Mouse (Mus musculus) hindbrain, embryonic 15.5 days (tissue): Measurements from ENCODE around the gene Gif. TPM values are rescaled to one million over a fixed set of nuclear protein-coding genes. Genes with fewer than 3 reads are reported as not detected.

ENCODE experiments used
- ATAC-seq: fragments of 200-750 bp; cut with Nextera tagmentation; 2 replicates; pipeline ENCODE4 v1.8.0; 2017; ENCODE audit warnings: low read depth, moderate number of reproducible peaks, moderate TSS enrichment; ENCODE audit not compliant: low FRiP score
- H3K27ac ChIP-seq: fragments of 300-500 bp; sonication (generic); replicated peaks from 2 replicates; pipeline ENCODE4 v1.5.1; 2015; ENCODE audit warnings: mild to moderate bottlenecking, inconsistent platforms
- H3K27me3 ChIP-seq: fragments of 300-500 bp; sonication (generic); 2 replicates; pipeline ENCODE4 v1.6.1; 2015; ENCODE audit warnings: control low read depth, inconsistent platforms
- H3K36me3 ChIP-seq: fragments of 300-500 bp; sonication (generic); 2 replicates; pipeline ENCODE4 v1.6.1; 2015; ENCODE audit warnings: control low read depth, inconsistent platforms
- H3K4me1 ChIP-seq: fragments of 300-500 bp; sonication (generic); replicated peaks from 2 replicates; pipeline ENCODE4 v1.6.1; 2015; ENCODE audit warnings: control low read depth, inconsistent platforms
- H3K4me2 ChIP-seq: fragments of 300-500 bp; sonication (generic); 2 replicates; pipeline ENCODE4 v1.6.1; 2015; ENCODE audit warnings: moderate library complexity, mild to moderate bottlenecking, inconsistent platforms
- H3K4me3 ChIP-seq: fragments of 300-500 bp; sonication (generic); 2 replicates; pipeline ENCODE4 v1.5.1; 2015; ENCODE audit warnings: mild to moderate bottlenecking, inconsistent platforms
- H3K9ac ChIP-seq: fragments of 300-500 bp; sonication (generic); 2 replicates; pipeline ENCODE4 v1.6.1; 2015; ENCODE audit warnings: inconsistent platforms
- H3K9me3 ChIP-seq: fragments of 300-500 bp; sonication (generic); 2 replicates; pipeline ENCODE4 v1.6.1; 2016; ENCODE audit warnings: control low read depth, inconsistent platforms
- WGBS: fragments of 180-500 bp; shearing (Covaris S2); methylation state at CpG from one replicate; pipeline ENCODE4 v1.1.7; 2015; 5-methylcytosine and 5-hydroxymethylcytosine counted together
- polyA plus RNA-seq: library from polyadenylated mRNA; unstranded; fragments of >200 nt; fragmentation: Nextera tagmentation; extraction: Ambion mirVana; gene quantifications from 2 replicates; pipeline ENCODE4 v1.2.1, GENCODE M21; 2015

The Gif gene
- polyA plus RNA-seq, 1 experiment from 2014 or later: not detected

- no peaks in the 10 kb centered on the region for H3K4me1 ChIP-seq
- ATAC-seq: no peak
- no peaks in the 10 kb centered on the region for H3K27me3 ChIP-seq
- H3K4me3 ChIP-seq: no peak overlapping the region
- 72% methylated on average over 1 of the region's 1 CpGs for WGBS
- no peak overlapping the region for H3K27ac ChIP-seq
- H3K36me3 ChIP-seq: no peaks in the 10 kb centered on the region; the same call in 1 of the 2 replicates
- H3K4me2 ChIP-seq: no peak overlapping the region
- H3K9ac ChIP-seq: no peak overlapping the region
- H3K9me3 ChIP-seq: no peaks in the 10 kb centered on the region
Measured at GRCm38 (mm10) chr19:11804423-11804822, 57.1 kb downstream of the Gif start.

- Histone ChIP-seq H3K4me1 (peaks cover 8% of the 10 kb centered on the region), H3K36me3 (no peaks in the 10 kb centered on the region; the same call in 1 of the 2 replicates), H3K4me2 (no peak overlapping the region), H3K27me3 (no peaks in the 10 kb centered on the region), H3K27ac (no peak overlapping the region), H3K4me3 (no peak overlapping the region), H3K9ac (no peak overlapping the region), H3K9me3 (no peaks in the 10 kb centered on the region)
- ATAC-seq: no peak
- WGBS: 63% methylated on average over 2 of the region's 2 CpGs
Measured at GRCm38 (mm10) chr19:11807251-11807650, 59.9 kb downstream of the Gif start.

GRCm38 (mm10) chr19:11807822-11808221 lies 60.5 kb downstream of the Gif start:
- Histone ChIP-seq H3K9me3 (no peaks in the 10 kb centered on the region), H3K9ac (no peak overlapping the region), H3K27me3 (no peaks in the 10 kb centered on the region), H3K27ac (no peak overlapping the region), H3K4me2 (no peak overlapping the region), H3K4me1 (peaks cover 9% of the 10 kb centered on the region), H3K36me3 (no peaks in the 10 kb centered on the region; the same call in 1 of the 2 replicates), H3K4me3 (no peak overlapping the region)
- ATAC-seq: no peak
- WGBS: 30% methylated on average over 6 of the region's 6 CpGs

GRCm38 (mm10) chr19:11808452-11808851 lies 61.1 kb downstream of the Gif start:
- no peaks in the 10 kb centered on the region for H3K27me3 ChIP-seq
- no peak overlapping the region for H3K4me2 ChIP-seq
- H3K36me3 ChIP-seq: no peaks in the 10 kb centered on the region
- peaks cover 9% of the 10 kb centered on the region for H3K4me1 ChIP-seq
- no peak overlapping the region for H3K4me3 ChIP-seq
- no peak for ATAC-seq
- no peak overlapping the region for H3K9ac ChIP-seq
- no peak overlapping the region for H3K27ac ChIP-seq
- H3K9me3 ChIP-seq: no peaks in the 10 kb centered on the region
- WGBS: 87% methylated on average over 2 of the region's 2 CpGs

- H3K27ac ChIP-seq: no peak overlapping the region
- 84% methylated on average over 5 of the region's 5 CpGs for whole genome bisulfite sequencing
- no peak overlapping the region for H3K4me2 ChIP-seq
- H3K4me1 ChIP-seq: peaks cover 9% of the 10 kb centered on the region
- H3K36me3 ChIP-seq: no peaks in the 10 kb centered on the region
- no peak for ATAC-seq
- no peak overlapping the region for H3K4me3 ChIP-seq
- no peaks in the 10 kb centered on the region for H3K9me3 ChIP-seq
- H3K27me3 ChIP-seq: no peaks in the 10 kb centered on the region
- no peak overlapping the region for H3K9ac ChIP-seq
Measured at GRCm38 (mm10) chr19:11810003-11810758, 62.8 kb downstream of the Gif start.

GRCm38 (mm10) chr19:11810856-11811255 lies 63.5 kb downstream of the Gif start:
- Histone ChIP-seq H3K4me2 (no peak overlapping the region), H3K4me3 (no peak overlapping the region), H3K9me3 (no peaks in the 10 kb centered on the region), H3K4me1 (peaks cover 9% of the 10 kb centered on the region), H3K27ac (no peak overlapping the region), H3K27me3 (no peaks in the 10 kb centered on the region), H3K9ac (no peak overlapping the region), H3K36me3 (no peaks in the 10 kb centered on the region)
- WGBS: 77% methylated on average over 1 of the region's 1 CpGs
- no peak for ATAC-seq

- Histone ChIP-seq H3K36me3 (no peaks in the 10 kb centered on the region), H3K4me2 (peak overlapping the region; percentile 3; the same call in 1 of the 2 replicates), H3K4me1 (peaks cover 9% of the 10 kb centered on the region), H3K9ac (no peak overlapping the region), H3K27me3 (peaks cover 4% of the 10 kb centered on the region; the same call in 1 of the 2 replicates), H3K9me3 (no peaks in the 10 kb centered on the region), H3K27ac (peak overlapping the region; percentile 35; the same call in 1 of the 2 replicates), H3K4me3 (no peak overlapping the region)
- 33% methylated on average over 5 of the region's 5 CpGs for WGBS
- peak; percentile 94 for ATAC-seq
Measured at GRCm38 (mm10) chr19:11811688-11812365, 64.5 kb downstream of the Gif start.

Other genes starting within 250 kb of the Gif start
- 2.0 and 3.8 TPM in 2 replicates for gene Ms4a6b, start 231.0 kb upstream of the Gif start, polyA plus RNA-seq
- 0.10 TPM in 1 of 2 replicates, not detected in the other for gene Ms4a4d, start 210.8 kb upstream of the Gif start, polyA plus RNA-seq
- gene Ms4a6d, start 142.7 kb upstream of the Gif start, polyA plus RNA-seq: 2.6 and 3.0 TPM in 2 replicates
- 0.13 and 0.19 TPM in 2 replicates for gene Ms4a2, start 123.8 kb upstream of the Gif start, polyA plus RNA-seq
- gene Ms4a3, start 106.7 kb upstream of the Gif start, polyA plus RNA-seq: not detected in 2 replicates
- not detected in 2 replicates for gene Oosp2, start 87.0 kb upstream of the Gif start, polyA plus RNA-seq
- not detected in 2 replicates for gene Oosp1, start 56.4 kb upstream of the Gif start, polyA plus RNA-seq
- gene Oosp3, start 50.5 kb upstream of the Gif start, polyA plus RNA-seq: not detected in 2 replicates
- 44.6 and 45.2 TPM in 2 replicates for gene Mrpl16, start 22.8 kb downstream of the Gif start, polyA plus RNA-seq
- gene Stx3, start 71.8 kb downstream of the Gif start, polyA plus RNA-seq: 17.6 and 20.6 TPM in 2 replicates
- gene Olfr1417, start 91.7 kb downstream of the Gif start, polyA plus RNA-seq: 0.09 and 0.12 TPM in 2 replicates
- gene Olfr1418, start 113.5 kb downstream of the Gif start, polyA plus RNA-seq: not detected in 2 replicates
- gene Olfr1419, start 127.6 kb downstream of the Gif start, polyA plus RNA-seq: not detected in 2 replicates
- not detected in 2 replicates for gene Olfr1420, start 139.0 kb downstream of the Gif start, polyA plus RNA-seq
- gene Patl1, start 164.8 kb downstream of the Gif start, polyA plus RNA-seq: 15.1 and 16.8 TPM in 2 replicates
- gene Osbp, start 218.4 kb downstream of the Gif start, polyA plus RNA-seq: 3.4 and 3.7 TPM in 2 replicates